Mouse (Mus musculus): ENCODE results near the gene Tdrd1. TPM values are rescaled to one million over a fixed set of nuclear protein-coding genes. Genes with fewer than 3 reads are reported as not detected.
"Not testable (repeated sequence)": the region's sequence is repeated elsewhere in the genome, so short reads cannot be mapped to it uniquely, and the experiment has no call there.

The Tdrd1 gene
- total and polyA plus RNA-seq, 3 experiments, result not detected

GRCm38 (mm10) chr19:56778532-56778931 is 47.5 kb upstream of the Tdrd1 start:
- H3K79me2 ChIP-seq (ENCODE audit: control insufficient read depth, insufficient read depth, low read length, poor library complexity); H3K27me3 ChIP-seq (ENCODE audit: control insufficient read depth in 1 of 2, insufficient read depth in 2 of 2, low read length in 2 of 2); DNase-seq (ENCODE audit: low read depth, low spot score); H3K4me1 ChIP-seq (ENCODE audit: control insufficient read depth in 1 of 2, insufficient read depth in 2 of 2, low read length in 2 of 2); H3K9me3 ChIP-seq (replicated peaks; ENCODE audit: insufficient read depth, low read length); H3K36me3 ChIP-seq (ENCODE audit: control insufficient read depth in 1 of 2, insufficient read depth in 2 of 2, low read length in 2 of 2); H3K9ac ChIP-seq (ENCODE audit: control insufficient read depth, low read depth, low read length, poor library complexity, severe bottlenecking); H3K4me3 ChIP-seq (ENCODE audit: control insufficient read depth in 1 of 2, insufficient read depth in 1 of 2, low read depth in 2 of 2, low read length in 2 of 2); H3K27ac ChIP-seq (ENCODE audit: control insufficient read depth, low read depth, low read length): not testable (repeated sequence)
- TF ChIP-seq CTCF (IDR thresholded peaks at IDR 0.05 in 2 of 3, conservative IDR thresholded peaks at IDR 0.05 in 1 of 3; ENCODE audit: control insufficient read depth in 1 of 3, insufficient read depth in 1 of 3, low read depth in 2 of 3, low read length in 3 of 3, poor library complexity in 1 of 3, severe bottlenecking in 1 of 3) (peak in 2 of 3 experiments; percentile 27 to 37; a peak in 3 of 6 replicates), SMC3 (IDR thresholded peaks at IDR 0.05; ENCODE audit: low read depth, low read length) (peak; percentile 18)

- H3K9me3 ChIP-seq (replicated peaks; ENCODE audit: insufficient read depth, low read length), result no peaks in the 10 kb centered on the region
- H3K9ac ChIP-seq (ENCODE audit: control insufficient read depth, low read depth, low read length, poor library complexity, severe bottlenecking), result no peak overlapping the region
- H3K4me1 ChIP-seq (ENCODE audit: control insufficient read depth in 1 of 2, insufficient read depth in 2 of 2, low read length in 2 of 2), result no peaks in the 10 kb centered on the region
- no peaks in the 10 kb centered on the region for H3K79me2 ChIP-seq (ENCODE audit: control insufficient read depth, insufficient read depth, low read length, poor library complexity)
- no peak overlapping the region for H3K27ac ChIP-seq (ENCODE audit: control insufficient read depth, low read depth, low read length)
- H3K4me3 ChIP-seq (ENCODE audit: control insufficient read depth in 1 of 2, insufficient read depth in 1 of 2, low read depth in 2 of 2, low read length in 2 of 2), result no peak overlapping the region
- no peak for TF ChIP-seq MAZ (IDR thresholded peaks at IDR 0.05; ENCODE audit: low read depth, low read length)
- H3K27me3 ChIP-seq (ENCODE audit: control insufficient read depth in 1 of 2, insufficient read depth in 2 of 2, low read length in 2 of 2), result no peaks in the 10 kb centered on the region
- DNase-seq (ENCODE audit: low read depth, low spot score), result no peak
- H3K36me3 ChIP-seq (ENCODE audit: control insufficient read depth in 1 of 2, insufficient read depth in 2 of 2, low read length in 2 of 2), result peaks cover 0 to 29% of the 10 kb centered on the region in 2 experiments; a peak in 2 of 4 replicates
Measured at GRCm38 (mm10) chr19:56787911-56788310, 38.1 kb upstream of the Tdrd1 start.

GRCm38 (mm10) chr19:56788952-56789351 is 37.1 kb upstream of the Tdrd1 start:
- no peaks in the 10 kb centered on the region for H3K27me3 ChIP-seq (ENCODE audit: control insufficient read depth in 1 of 2, insufficient read depth in 2 of 2, low read length in 2 of 2)
- TF ChIP-seq CTCF (IDR thresholded peaks at IDR 0.05 in 2 of 3, conservative IDR thresholded peaks at IDR 0.05 in 1 of 3; ENCODE audit: control insufficient read depth in 1 of 3, insufficient read depth in 1 of 3, low read depth in 2 of 3, low read length in 3 of 3, poor library complexity in 1 of 3, severe bottlenecking in 1 of 3), result no peak
- no peak for TF ChIP-seq MEF2A (IDR thresholded peaks at IDR 0.05; ENCODE audit: extremely low read depth, insufficient replicate concordance, low read depth, low read length, poor library complexity, severe bottlenecking)
- TF ChIP-seq GABPA (IDR thresholded peaks at IDR 0.05; ENCODE audit: low read depth, low read length), result no peak
- TF ChIP-seq MAFK (IDR thresholded peaks at IDR 0.05; ENCODE audit: borderline replicate concordance, low read depth, low read length), result no peak
- no peak for TF ChIP-seq POLR2A (IDR thresholded peaks at IDR 0.05; ENCODE audit: control insufficient read depth in 1 of 2, insufficient read depth in 1 of 2, low read depth in 1 of 2, low read length in 2 of 2, poor library complexity in 1 of 2)
- H3K79me2 ChIP-seq (ENCODE audit: control insufficient read depth, insufficient read depth, low read length, poor library complexity), result no peaks in the 10 kb centered on the region
- no peaks in the 10 kb centered on the region for H3K9me3 ChIP-seq (replicated peaks; ENCODE audit: insufficient read depth, low read length)
- no peak overlapping the region for H3K27ac ChIP-seq (ENCODE audit: control insufficient read depth, low read depth, low read length)
- H3K4me1 ChIP-seq (ENCODE audit: control insufficient read depth in 1 of 2, insufficient read depth in 2 of 2, low read length in 2 of 2), result no peaks in the 10 kb centered on the region
- H3K4me3 ChIP-seq (ENCODE audit: control insufficient read depth in 1 of 2, insufficient read depth in 1 of 2, low read depth in 2 of 2, low read length in 2 of 2), result no peak overlapping the region
- peaks cover 0 to 32% of the 10 kb centered on the region in 2 experiments; a peak in 2 of 4 replicates for H3K36me3 ChIP-seq (ENCODE audit: control insufficient read depth in 1 of 2, insufficient read depth in 2 of 2, low read length in 2 of 2)
- no peak for DNase-seq (ENCODE audit: low read depth, low spot score)
- H3K9ac ChIP-seq (ENCODE audit: control insufficient read depth, low read depth, low read length, poor library complexity, severe bottlenecking), result no peak overlapping the region

- H3K79me2 ChIP-seq (ENCODE audit: control insufficient read depth, insufficient read depth, low read length, poor library complexity), result no peaks in the 10 kb centered on the region; the same call in 1 of the 2 replicates
- H3K36me3 ChIP-seq (ENCODE audit: control insufficient read depth in 1 of 2, insufficient read depth in 2 of 2, low read length in 2 of 2), result peaks cover 38 to 39% of the 10 kb centered on the region in 2 experiments
- peak overlapping the region in 1 of 2 experiments; percentile 17; a peak in 1 of 4 replicates for H3K4me3 ChIP-seq (ENCODE audit: control insufficient read depth in 1 of 2, insufficient read depth in 1 of 2, low read depth in 2 of 2, low read length in 2 of 2)
- H3K9ac ChIP-seq (ENCODE audit: control insufficient read depth, low read depth, low read length, poor library complexity, severe bottlenecking), result no peak overlapping the region
- no peaks in the 10 kb centered on the region for H3K27me3 ChIP-seq (ENCODE audit: control insufficient read depth in 1 of 2, insufficient read depth in 2 of 2, low read length in 2 of 2)
- peaks cover 24 to 41% of the 10 kb centered on the region in 2 experiments for H3K4me1 ChIP-seq (ENCODE audit: control insufficient read depth in 1 of 2, insufficient read depth in 2 of 2, low read length in 2 of 2)
- peak overlapping the region; percentile 49 for H3K27ac ChIP-seq (ENCODE audit: control insufficient read depth, low read depth, low read length)
- peak; percentile 94 for DNase-seq (ENCODE audit: low read depth, low spot score)
- H3K9me3 ChIP-seq (replicated peaks; ENCODE audit: insufficient read depth, low read length), result no peaks in the 10 kb centered on the region
- TF ChIP-seq TBP (IDR thresholded peaks at IDR 0.05; ENCODE audit: low read depth, low read length) (0 out of 2 replicates have a peak, but pooled peaks have one; percentile 26), RCOR1 (IDR thresholded peaks at IDR 0.05; ENCODE audit: low read depth, low read length) (peak; percentile 95), MAZ (IDR thresholded peaks at IDR 0.05; ENCODE audit: low read depth, low read length) (no peak), GABPA (IDR thresholded peaks at IDR 0.05; ENCODE audit: low read depth, low read length) (no peak), TAL1 (IDR thresholded peaks at IDR 0.05; ENCODE audit: low read length) (no peak), MYC (IDR thresholded peaks at IDR 0.05; ENCODE audit: low read depth, low read length) (peak; percentile 83; the same call in 1 of the 2 replicates), POLR2AphosphoS5 (IDR thresholded peaks at IDR 0.05; ENCODE audit: borderline replicate concordance, low read depth, low read length) (no peak), MXI1 (IDR thresholded peaks at IDR 0.05; ENCODE audit: low read depth, low read length) (peak; percentile 61; the same call in 1 of the 2 replicates), POLR2AphosphoS2 (IDR thresholded peaks at IDR 0.05; ENCODE audit: low read length) (no peak), CHD2 (IDR thresholded peaks at IDR 0.05; ENCODE audit: low read length) (no peak), HCFC1 (IDR thresholded peaks at IDR 0.05; ENCODE audit: low read depth, low read length) (peak; percentile 48; the same call in 1 of the 2 replicates), MAFK (IDR thresholded peaks at IDR 0.05; ENCODE audit: borderline replicate concordance, low read depth, low read length) (no peak), UBTF (IDR thresholded peaks at IDR 0.05; ENCODE audit: borderline replicate concordance, insufficient read depth, low read depth, low read length) (no peak), MAX (IDR thresholded peaks at IDR 0.05; ENCODE audit: low read length) (peak; percentile 66), BHLHE40 (IDR thresholded peaks at IDR 0.05; ENCODE audit: borderline replicate concordance, low read depth, low read length) (peak; percentile 67; the same call in 1 of the 2 replicates)
Measured at GRCm38 (mm10) chr19:56797376-56797775, 28.6 kb upstream of the Tdrd1 start.

All from MEL (cell line).